Mouse (Mus musculus) layer of hippocampus, adult 8-10 months (tissue): ENCODE results near the gene Olfr453. TPM values are rescaled to one million over a fixed set of nuclear protein-coding genes. Genes with fewer than 3 reads are reported as not detected.
A peak's percentile ranks its signal among the peaks of the same experiment; 100 is the strongest.

ENCODE experiments used
- DNase-seq, 2 experiments: peaks; one replicate each; pipeline ENCODE4 v3.0.0; 2022; ENCODE audit warnings: low spot score in 2 of 2
- total RNA-seq, 4 experiments: library from RNA; stranded (reverse); gene quantifications; 2 replicates each; pipeline ENCODE4 v1.2.4; 2022

Olfr453 gene
- not detected for total RNA-seq

DNA sequence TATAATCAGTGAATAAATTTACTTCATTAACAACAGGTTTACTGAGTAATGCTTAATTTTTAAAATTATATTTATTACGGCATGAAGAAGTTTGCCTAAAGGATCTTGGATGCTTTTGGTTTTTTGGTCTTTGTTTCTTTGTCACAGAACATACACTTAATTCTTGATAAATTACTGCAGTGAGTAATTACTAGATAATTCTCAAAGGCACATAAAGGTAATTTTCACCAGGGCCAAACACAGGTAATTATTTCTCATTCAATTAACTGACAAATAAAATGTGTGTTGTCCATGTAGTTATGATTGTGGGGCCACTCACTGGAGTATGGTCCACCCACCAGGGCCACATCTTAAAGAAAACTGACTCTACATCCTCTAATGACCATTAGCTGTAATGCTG lies at the start of gene Olfr453:
Gene Olfr453, plus strand, starts transcription at position 301 of the 400 bp plus-strand sequence.
- no peak for DNase-seq

DNA sequence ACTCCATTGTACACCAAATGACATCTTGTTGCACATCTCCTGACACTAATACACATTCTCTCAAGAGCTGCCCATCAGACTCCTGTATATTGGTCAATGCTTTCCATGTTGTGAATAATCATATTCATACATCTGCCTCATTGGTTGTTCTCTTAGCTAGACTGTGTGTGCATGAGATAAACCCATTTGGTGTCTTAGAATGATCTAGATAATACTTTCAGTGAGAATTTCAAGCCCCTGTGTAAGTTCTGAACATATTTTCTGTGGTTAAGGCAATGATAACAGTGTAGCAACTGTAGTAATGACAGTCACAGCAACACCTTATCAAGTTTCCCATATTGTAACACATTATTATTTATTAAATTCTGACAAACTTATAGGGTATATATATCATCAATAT lies 49.4 kb upstream of the Olfr453 start:
- DNase-seq: no peak

DNA sequence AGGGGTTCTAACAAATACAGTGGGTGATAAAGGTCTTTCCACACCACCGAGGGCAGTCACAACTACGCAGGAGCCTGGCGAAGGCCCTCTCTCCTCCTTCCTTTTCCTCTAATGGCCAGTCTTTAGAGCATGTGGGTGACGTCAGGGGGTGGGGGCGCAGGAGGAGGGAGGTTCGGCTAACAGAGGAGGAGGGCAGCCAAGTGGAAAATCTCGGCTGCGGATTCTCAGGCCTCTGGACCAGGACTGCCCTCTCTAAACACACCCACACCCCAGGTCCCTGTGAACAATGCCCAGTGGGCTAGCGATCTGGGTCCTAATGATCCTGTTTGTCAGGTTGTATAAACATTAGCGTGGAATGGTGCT lies 47.0 kb upstream of the Olfr453 start:
- DNase-seq: peak; percentile 65 to 77

DNA sequence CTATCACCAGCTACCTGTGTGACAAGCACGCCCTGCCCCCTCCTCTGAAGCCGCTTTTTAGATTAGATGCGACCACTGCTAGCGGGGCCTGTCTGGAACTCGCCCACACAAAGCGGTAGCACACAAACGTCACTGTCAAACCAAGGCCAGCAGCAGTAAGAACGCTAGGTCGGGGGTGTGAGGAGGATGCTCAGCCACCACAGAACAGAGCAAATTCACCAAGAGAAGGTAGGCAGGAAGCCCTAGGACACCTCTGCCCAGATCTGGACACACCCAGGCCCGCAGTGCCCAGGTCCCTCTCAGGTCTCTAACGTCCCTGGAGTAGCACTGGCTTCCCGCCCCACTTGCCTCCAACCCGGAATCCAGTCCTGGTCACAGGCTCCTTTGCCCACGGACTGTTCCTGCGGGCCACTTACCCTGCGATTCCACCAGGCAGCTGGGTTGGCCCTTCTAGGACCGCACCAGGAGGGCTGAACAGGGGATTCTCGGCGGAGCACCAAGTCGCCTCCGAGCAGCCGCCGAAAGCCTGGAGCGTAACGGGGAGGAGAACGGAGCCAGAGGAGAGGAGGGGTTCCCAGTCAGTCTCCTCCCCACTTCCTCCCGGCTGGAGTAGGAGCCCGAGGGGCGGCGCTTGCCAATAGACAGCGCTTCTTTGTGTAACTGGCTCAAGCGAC lies 46.5 kb upstream of the Olfr453 start:
- peak; percentile 78 to 80 for DNase-seq

DNA sequence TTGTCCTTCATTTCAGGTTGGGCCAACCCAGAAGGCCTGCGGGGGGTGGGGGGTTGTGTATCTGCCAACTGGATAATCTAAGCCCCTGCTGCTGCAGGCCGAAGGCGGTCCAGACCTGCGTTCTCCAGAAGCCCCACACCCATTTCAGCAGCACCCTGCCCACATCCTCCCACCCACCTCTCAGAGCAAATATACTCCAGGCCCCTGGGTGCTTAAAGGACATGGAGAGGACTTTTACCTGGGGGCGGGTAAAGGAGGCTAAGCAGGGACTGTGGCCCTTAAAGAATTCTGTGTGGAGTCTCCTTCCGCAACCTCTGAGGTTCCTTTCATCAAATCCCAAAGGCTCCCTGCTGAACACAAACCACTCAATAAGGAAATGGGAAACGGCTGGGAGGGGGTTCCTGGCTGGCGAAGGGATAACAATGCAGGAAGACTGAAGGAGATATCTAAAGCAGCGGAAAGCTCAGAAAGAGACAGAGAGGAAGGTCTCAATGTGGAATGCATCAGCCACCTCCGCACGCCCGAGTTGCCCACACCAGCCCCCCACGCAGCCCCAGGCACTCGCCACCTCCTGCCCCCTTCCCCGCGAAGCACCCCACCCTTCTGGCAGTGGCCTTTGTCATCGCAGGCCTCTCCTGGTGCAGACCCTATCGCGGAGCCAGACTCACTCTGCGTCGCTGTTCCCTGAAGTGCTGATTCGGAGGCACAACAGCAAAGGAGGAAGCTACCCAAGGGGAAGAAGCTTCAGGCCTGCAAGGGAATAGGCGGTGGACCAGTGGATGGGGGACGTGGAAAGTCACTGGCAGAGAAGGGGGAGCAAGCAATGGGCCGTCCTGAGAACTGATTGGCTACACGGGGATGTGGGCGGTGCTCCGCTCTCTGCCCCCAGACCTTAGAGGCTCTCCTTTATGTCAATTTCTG lies 29.6 kb upstream of the Olfr453 start, which contains the start of gene Tcaf1:
Gene Tcaf1, minus strand, starts transcription at position 798 of the 921 bp plus-strand sequence.
- DNase-seq: peak; percentile 91 to 92

DNA sequence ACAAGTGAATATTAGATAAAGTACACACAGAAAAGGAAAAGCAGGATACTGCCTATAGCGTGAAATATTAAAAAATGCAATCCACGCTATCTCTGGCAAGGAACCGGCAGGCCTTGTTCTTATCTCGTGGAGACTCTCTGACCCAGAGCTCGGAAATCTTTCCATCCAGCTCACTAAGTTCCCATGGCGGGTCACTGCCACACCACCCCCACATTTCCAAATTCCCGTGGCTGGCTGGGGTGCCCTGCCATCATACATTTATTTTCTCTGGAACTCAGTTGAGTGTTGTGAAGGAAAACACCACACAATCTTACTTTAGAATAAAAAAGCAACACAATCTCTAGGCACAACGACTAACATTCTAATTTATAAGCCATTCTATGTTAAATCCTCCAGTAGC lies 24.5 kb upstream of the Olfr453 start:
- DNase-seq: no peak

DNA sequence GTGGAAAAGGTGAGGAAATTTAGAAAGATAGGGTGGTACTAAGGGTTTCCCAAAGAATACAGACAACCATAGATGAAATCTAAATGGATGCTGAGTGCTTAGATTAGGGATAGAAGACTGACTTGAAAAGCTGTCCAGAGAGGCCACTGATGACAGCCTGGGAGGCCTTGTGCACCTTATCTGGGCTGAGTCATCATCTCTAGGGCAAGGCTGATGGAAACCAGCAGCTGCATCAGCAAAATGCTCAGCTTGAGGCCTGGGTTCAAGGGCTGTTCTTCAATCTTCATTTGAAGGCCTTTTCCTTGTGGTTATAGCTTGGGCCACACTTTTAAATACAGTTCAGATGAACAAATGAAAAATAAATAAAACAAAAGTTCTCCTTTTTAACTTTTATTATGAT lies 21.2 kb upstream of the Olfr453 start:
- no peak for DNase-seq

DNA sequence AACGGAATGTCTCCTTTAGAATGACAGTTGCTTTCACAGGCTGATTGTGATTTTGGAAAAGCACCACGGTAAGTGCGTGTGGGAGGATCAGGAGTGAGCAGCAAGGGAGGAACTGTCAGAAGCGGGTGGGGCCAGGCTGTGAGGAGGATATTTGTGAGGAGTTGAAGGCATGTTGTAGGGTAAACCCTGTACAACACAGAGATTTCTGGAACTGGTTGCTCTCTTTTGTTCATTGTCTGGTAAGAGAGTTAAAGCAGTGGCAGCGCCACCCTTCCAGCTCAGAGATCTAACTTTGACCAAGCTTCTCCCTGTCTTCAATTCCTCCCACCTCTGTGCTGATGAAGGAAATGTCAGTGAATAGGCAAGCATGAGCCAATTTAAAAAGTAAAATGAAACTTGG lies 3.1 kb downstream of the Olfr453 start:
- no peak for DNase-seq

DNA sequence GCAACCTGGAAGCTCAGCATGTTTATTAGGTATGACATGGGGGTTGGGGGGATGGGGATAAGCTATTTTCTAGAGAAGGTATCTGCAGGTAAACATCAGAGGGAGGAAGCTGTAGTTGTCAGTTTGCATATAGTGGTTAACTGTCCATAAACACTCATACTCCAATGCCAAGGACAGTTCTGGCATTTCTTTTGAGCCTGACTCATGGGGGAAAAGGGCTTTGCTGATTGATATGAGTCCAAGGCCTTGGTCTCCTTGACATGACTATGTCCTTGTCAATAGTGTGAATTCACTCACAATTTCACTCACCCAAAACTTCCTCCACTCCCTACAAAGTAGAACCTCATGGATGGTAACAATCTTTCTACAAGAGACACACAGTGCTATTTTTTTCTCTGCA lies 8.7 kb downstream of the Olfr453 start:
- no peak for DNase-seq

DNA sequence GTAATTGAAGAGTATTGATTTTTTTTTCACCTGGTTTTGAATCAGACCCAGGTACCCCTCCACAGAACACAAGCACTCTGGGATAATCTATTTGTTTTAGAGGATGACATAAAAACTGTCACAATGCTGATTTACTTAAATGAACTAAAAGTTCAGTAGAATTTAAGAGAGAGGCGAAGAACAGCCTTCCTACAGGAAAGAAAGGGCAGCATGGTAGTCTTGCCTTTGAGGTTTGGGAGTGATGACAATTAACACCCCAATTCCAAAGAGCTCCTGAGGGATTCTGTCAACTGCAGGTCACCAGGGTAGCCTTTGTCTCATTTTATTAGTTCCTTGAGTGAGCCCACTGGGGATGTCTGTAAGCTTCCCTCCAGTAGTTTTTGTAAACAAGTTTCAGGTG lies 16.9 kb downstream of the Olfr453 start, which contains the start of gene Olfr38:
Gene Olfr38, plus strand, starts transcription at position 301 of the 400 bp plus-strand sequence.
- no peak for DNase-seq

DNA sequence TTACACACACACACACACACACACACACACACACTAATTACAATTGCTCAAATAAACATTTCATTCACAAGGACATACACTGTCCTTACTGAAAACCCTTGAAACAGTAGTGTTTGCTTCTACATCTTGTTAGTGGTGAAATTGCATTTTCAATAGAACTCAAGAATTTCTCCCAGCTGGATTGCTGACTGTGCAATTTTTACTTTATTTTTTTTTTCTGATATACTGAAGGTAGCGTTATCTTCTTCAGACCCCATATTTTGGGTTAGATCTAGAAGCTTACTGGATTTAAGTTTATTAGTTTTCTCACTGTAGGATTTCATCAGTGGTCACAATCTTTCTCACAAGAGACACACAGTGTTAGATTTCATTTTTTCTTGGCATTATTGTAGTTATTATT lies 37.9 kb downstream of the Olfr453 start:
- DNase-seq: no peak

DNA sequence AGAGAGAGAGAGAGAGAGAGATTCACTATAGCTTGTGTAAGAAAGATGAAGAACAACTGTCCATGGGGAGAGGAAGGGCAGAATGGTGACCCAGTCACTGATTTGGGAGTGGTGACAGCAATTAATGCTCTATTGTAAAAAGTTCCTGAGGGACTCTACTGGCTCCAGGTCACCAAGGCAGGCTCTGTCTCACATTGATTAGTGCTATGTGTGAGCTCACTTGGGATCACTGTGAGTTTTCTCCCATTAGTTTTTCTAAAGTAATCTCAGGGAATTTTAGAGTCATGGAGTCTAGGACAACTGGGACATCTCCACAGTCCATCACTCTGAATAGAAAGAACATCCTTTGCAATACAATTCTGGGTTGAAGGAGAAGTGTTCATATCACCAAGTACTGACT lies 45.6 kb downstream of the Olfr453 start, which contains the start of gene Olfr452:
Gene Olfr452, plus strand, starts transcription at position 301 of the 400 bp plus-strand sequence.
- no peak for DNase-seq

DNA sequence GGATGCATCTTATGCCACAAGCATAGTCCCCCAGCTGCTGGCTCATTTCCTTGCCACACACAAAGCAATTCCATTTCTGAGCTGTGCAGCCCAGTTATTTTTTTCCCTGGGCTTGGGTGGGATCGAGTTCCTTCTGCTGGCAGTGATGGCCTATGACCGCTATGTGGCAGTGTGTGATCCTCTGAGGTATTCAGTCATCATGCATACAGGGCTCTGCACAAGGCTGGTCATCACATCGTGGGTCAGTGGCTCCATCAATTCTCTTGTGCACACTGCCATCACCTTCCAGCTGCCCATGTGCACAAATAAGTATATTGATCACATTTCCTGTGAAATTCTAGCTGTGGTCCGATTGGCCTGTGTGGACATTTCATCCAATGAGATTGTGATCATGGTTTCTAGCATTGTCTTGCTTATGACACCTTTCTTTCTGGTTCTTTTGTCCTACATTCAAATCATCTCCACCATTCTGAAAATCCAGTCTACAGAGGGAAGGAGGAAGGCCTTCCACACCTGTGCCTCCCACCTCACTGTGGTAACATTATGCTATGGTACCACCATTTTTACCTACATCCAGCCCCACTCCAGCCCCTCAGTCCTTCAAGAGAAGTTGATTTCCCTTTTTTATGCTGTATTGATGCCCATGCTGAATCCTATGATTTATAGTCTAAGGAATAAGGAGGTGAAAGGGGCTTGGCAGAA lies 51.2 kb downstream of the Olfr453 start:
- DNase-seq: no peak

DNA sequence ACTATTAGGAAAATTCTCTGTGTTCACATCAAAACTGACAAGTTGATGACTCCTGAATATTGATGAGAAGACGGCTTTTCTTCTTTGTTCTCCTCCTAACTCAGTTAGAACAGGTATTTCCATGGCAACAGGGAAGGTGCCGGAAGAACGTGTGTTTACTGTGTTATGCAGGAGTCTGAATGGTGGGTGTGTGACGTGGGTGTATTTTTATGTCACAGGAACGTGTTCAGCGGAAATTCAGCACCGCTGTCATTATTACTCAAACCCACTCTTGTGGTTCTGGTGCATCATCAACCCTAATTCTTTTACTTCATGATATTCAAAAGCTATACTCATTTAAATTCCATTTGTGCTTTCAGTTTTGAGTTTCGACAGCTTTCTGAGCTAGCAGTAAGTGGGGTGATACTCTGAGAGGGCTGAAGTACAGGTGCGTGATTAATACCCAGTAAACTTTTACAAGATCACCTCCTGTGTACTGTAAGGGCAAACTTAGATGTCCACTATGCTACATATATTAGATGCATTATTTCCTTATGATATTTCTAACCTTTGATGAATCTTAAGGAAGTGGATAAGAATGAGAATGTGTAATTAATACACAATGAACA lies 51.9 kb downstream of the Olfr453 start:
- DNase-seq: no peak

DNA sequence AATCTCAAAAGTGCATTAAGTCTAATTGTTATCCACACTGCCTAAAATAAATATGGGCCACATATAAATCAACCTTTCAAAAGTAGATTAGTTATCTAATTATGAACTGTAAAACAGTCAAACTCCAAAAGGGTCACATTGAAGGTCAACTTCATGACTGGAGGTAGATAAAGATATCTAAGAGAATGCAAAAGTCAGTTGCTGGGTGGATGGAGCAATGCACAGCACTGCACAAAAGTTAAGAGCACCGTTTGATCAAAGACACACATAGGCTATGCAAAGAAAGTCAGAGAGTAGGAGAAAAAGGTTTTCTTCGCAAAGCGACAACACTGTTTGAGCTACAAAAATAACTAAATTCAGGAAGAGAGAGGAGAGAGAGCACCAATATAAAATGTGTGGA lies 55.8 kb downstream of the Olfr453 start:
- DNase-seq: no peak

Other genes with a start within 250 kb of the Olfr453 start
- not detected for gene Olfr455, start 191.8 kb upstream of the Olfr453 start, total RNA-seq
- gene Tcaf3, start 141.7 kb upstream of the Olfr453 start, total RNA-seq: not detected
- gene Tcaf2, start 94.1 kb upstream of the Olfr453 start, total RNA-seq: 1 to 10 TPM in 1 of 4 experiments, under 1 TPM in 3; 0.74 to 1.1 (median 0.89) TPM
- gene Tcaf1, start 29.3 kb upstream of the Olfr453 start, total RNA-seq: 100 to 1,000 TPM; 192 to 236 (median 213) TPM
- gene Olfr38, start 17.0 kb downstream of the Olfr453 start, total RNA-seq: not detected
- not detected for gene Olfr452, start 45.7 kb downstream of the Olfr453 start, total RNA-seq
- not detected for gene Olfr450, start 72.6 kb downstream of the Olfr453 start, total RNA-seq
- not detected for gene Olfr449, start 95.0 kb downstream of the Olfr453 start, total RNA-seq
- gene Olfr448, start 151.1 kb downstream of the Olfr453 start, total RNA-seq: not detected
- gene Olfr447, start 169.5 kb downstream of the Olfr453 start, total RNA-seq: not detected
- under 1 TPM in 1 of 4 experiments, not detected in 3; 0.43 TPM for gene Olfr446, start 182.0 kb downstream of the Olfr453 start, total RNA-seq
- gene Olfr444, start 209.7 kb downstream of the Olfr453 start, total RNA-seq: not detected